Mouse (Mus musculus) liver, adult 2 months (tissue): ENCODE measurements around the gene Alox5.

Experiments
- CTCF ChIP-seq: fragments of 200-500 bp; IDR thresholded peaks from 2 replicates; pipeline ENCODE4 v1.5.1; 2011; ENCODE audit warnings: low read depth, low read length, control low read depth
- POLR2A ChIP-seq: fragments of 200-500 bp; IDR thresholded peaks from 2 replicates; pipeline ENCODE4 v1.6.1; 2011; ENCODE audit warnings: low read length, control low read depth; ENCODE audit not compliant: insufficient read depth; ENCODE audit errors: extremely low read depth

GRCm38 (mm10) chr6:116415126-116415676 is 45.8 kb downstream of the Alox5 start:
- no peak for TF ChIP-seq POLR2A
- no peak for TF ChIP-seq CTCF
